Mouse (Mus musculus) myocyte (in vitro differentiated cells): Measurements from ENCODE around the gene Capn12.

Experiments
- E2F4 ChIP-seq: IDR thresholded peaks from one replicate; pipeline ENCODE4 v1.6.1; 2011; ENCODE audit warnings: mild to moderate bottlenecking, control low read depth, moderate library complexity; ENCODE audit not compliant: insufficient read depth
- MYOD1 ChIP-seq, 3 experiments: IDR thresholded peaks; one replicate each; pipeline ENCODE4 v1.6.1; 2011; ENCODE audit warnings: control low read depth in 2 of 3, low read depth in 2 of 3, mild to moderate bottlenecking in 2 of 3, moderate library complexity in 1 of 3; ENCODE audit not compliant: insufficient read length in 2 of 3, control insufficient read depth in 1 of 3
- POLR2A ChIP-seq: IDR thresholded peaks from one replicate; pipeline ENCODE4 v1.6.1; 2011; ENCODE audit warnings: low read depth, mild to moderate bottlenecking, control low read depth, moderate library complexity; ENCODE audit not compliant: insufficient read length
- POLR2AphosphoS2 ChIP-seq: IDR thresholded peaks from one replicate; pipeline ENCODE4 v1.6.1; 2011; ENCODE audit warnings: low read depth, control low read depth; ENCODE audit not compliant: insufficient read length
- REST ChIP-seq: IDR thresholded peaks from one replicate; pipeline ENCODE4 v1.6.1; 2011; ENCODE audit warnings: mild to moderate bottlenecking, control low read depth, moderate library complexity; ENCODE audit not compliant: insufficient read depth, insufficient read length
- USF1 ChIP-seq: IDR thresholded peaks from one replicate; pipeline ENCODE4 v1.6.1; 2011; ENCODE audit warnings: low read depth, mild to moderate bottlenecking, control low read depth, moderate library complexity

DNA sequence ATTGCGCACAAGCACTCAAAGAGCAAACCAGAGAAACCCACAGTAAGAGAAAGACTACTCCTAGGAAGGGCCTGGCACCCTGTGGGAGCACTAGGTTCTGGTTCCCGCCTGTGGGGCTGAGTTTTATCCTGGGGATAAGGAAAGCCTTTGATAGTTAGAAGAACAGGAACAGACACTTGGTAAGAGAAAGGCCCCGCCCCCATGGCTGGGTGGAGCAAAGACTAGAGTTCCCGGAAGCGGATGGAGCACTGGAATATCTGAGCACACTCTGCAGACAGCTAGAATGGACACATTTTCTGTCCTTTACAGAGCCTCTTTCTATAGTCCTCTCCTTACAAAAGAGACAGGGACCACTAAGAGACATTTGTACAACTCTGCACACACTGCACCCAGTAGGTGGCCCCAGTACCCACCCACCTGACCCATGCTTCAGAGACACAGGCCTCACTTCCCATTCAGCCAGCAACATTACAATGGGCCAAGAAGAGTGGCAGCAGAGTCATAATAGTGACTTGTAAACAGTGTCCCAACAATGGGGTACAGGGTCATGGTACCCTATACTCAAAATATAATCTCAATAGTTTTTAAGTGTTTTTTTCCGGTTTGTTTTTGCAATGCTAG lies 51.3 kb downstream of the Capn12 start:
- TF ChIP-seq POLR2AphosphoS2 (no peak), REST (no peak), E2F4 (no peak), USF1 (no peak), POLR2A (no peak), MYOD1 (IDR thresholded peaks at IDR 0.05; ENCODE audit: control insufficient read depth in 1 of 3, insufficient read length in 2 of 3, low read depth in 2 of 3) (no peak)
